7 mouse cellular contexts compared by ENCODE assay signal in genomic region chr4:32246020-32246419, GRCm38 (mm10).
"Had no signal": no experiment of that assay in that cellular context is flagged by ENCODE, and none has a peak within 500 bp of the region (broad histone marks: within the 10 kb centered on the region; RNA-seq: fewer than 3 reads in every experiment).

No protein-coding gene starts in this region.

- H3K9ac ChIP-seq: limb, embryonic 15.5 days; neural tube, embryonic 12.5 days had no signal

- H3K4me2 ChIP-seq: limb, embryonic 15.5 days; neural tube, embryonic 12.5 days had no signal

- H3K36me3 ChIP-seq: limb, embryonic 15.5 days had no signal

- H3K27me3 ChIP-seq: limb, embryonic 15.5 days; neural tube, embryonic 12.5 days had no signal

- DNase-seq: layer of hippocampus, adult 9-11 months; layer of hippocampus, postnatal 36 days; spleen, adult 18-20 months; thymus, adult 18-20 months; thymus, postnatal 14 days had no signal

- H3K27ac ChIP-seq: limb, embryonic 15.5 days; neural tube, embryonic 12.5 days had no signal

- H3K9me3 ChIP-seq: limb, embryonic 15.5 days; neural tube, embryonic 12.5 days had no signal

- H3K4me3 ChIP-seq: limb, embryonic 15.5 days; neural tube, embryonic 12.5 days had no signal
